Mouse (Mus musculus) myocyte (in vitro differentiated cells): ENCODE measurements around the gene Akt1. TPM values are rescaled to one million over a fixed set of nuclear protein-coding genes. Genes with fewer than 3 reads are reported as not detected.

Experiments
- H3K27me3 ChIP-seq: one replicate; pipeline ENCODE4 v1.6.1; 2011; ENCODE audit not compliant: control insufficient read depth, insufficient read depth, insufficient read length
- H3K36me3 ChIP-seq: one replicate; pipeline ENCODE4 v1.6.1; 2011; ENCODE audit not compliant: control insufficient read depth, insufficient read depth
- H3K4me2 ChIP-seq: one replicate; pipeline ENCODE4 v1.6.1; 2011; ENCODE audit warnings: low read depth, control low read depth
- H3K4me3 ChIP-seq: one replicate; pipeline ENCODE4 v1.5.1; 2011; ENCODE audit warnings: mild to moderate bottlenecking, control low read depth, moderate library complexity
- H3K79me2 ChIP-seq: one replicate; pipeline ENCODE4 v1.6.1; 2011; ENCODE audit not compliant: control insufficient read depth, insufficient read depth
- H3ac ChIP-seq: one replicate; pipeline ENCODE4 v1.6.1; 2011; ENCODE audit not compliant: control insufficient read depth, insufficient read length
- CEBPB ChIP-seq: IDR thresholded peaks from 2 replicates; pipeline ENCODE4 v1.6.1; 2011; ENCODE audit warnings: mild to moderate bottlenecking, moderate library complexity; ENCODE audit not compliant: poor library complexity, insufficient read depth, severe bottlenecking
- E2F4 ChIP-seq: IDR thresholded peaks from one replicate; pipeline ENCODE4 v1.6.1; 2011; ENCODE audit warnings: mild to moderate bottlenecking, control low read depth, moderate library complexity; ENCODE audit not compliant: insufficient read depth
- MAX ChIP-seq: IDR thresholded peaks from one replicate; pipeline ENCODE4 v1.6.1; 2011; ENCODE audit warnings: low read depth, mild to moderate bottlenecking, control low read depth
- MYOD1 ChIP-seq, 3 experiments: IDR thresholded peaks; one replicate each; pipeline ENCODE4 v1.6.1; 2011; ENCODE audit warnings: control low read depth in 2 of 3, low read depth in 2 of 3, mild to moderate bottlenecking in 2 of 3, moderate library complexity in 1 of 3; ENCODE audit not compliant: insufficient read length in 2 of 3, control insufficient read depth in 1 of 3
- MYOG ChIP-seq, 3 experiments: IDR thresholded peaks; one replicate each; pipeline ENCODE4 v1.6.1; 2011; ENCODE audit warnings: control low read depth in 2 of 3, low read depth in 2 of 3, mild to moderate bottlenecking in 2 of 3; ENCODE audit not compliant: insufficient read length in 2 of 3, control insufficient read depth in 1 of 3, insufficient read depth in 1 of 3
- POLR2A ChIP-seq: IDR thresholded peaks from one replicate; pipeline ENCODE4 v1.6.1; 2011; ENCODE audit warnings: low read depth, mild to moderate bottlenecking, control low read depth, moderate library complexity; ENCODE audit not compliant: insufficient read length
- POLR2AphosphoS2 ChIP-seq: IDR thresholded peaks from one replicate; pipeline ENCODE4 v1.6.1; 2011; ENCODE audit warnings: low read depth, control low read depth; ENCODE audit not compliant: insufficient read length
- REST ChIP-seq: IDR thresholded peaks from one replicate; pipeline ENCODE4 v1.6.1; 2011; ENCODE audit warnings: mild to moderate bottlenecking, control low read depth, moderate library complexity; ENCODE audit not compliant: insufficient read depth, insufficient read length
- SRF ChIP-seq: IDR thresholded peaks from one replicate; pipeline ENCODE4 v1.6.1; 2011; ENCODE audit warnings: low read depth; ENCODE audit not compliant: control insufficient read depth, insufficient read length
- TCF12 ChIP-seq: IDR thresholded peaks from one replicate; pipeline ENCODE4 v1.6.1; 2011; ENCODE audit warnings: mild to moderate bottlenecking, control low read depth; ENCODE audit not compliant: poor library complexity, insufficient read depth, severe bottlenecking
- TCF3 ChIP-seq: IDR thresholded peaks from one replicate; pipeline ENCODE4 v1.6.1; 2011; ENCODE audit warnings: low read depth, control low read depth; ENCODE audit not compliant: insufficient read length
- USF1 ChIP-seq: IDR thresholded peaks from one replicate; pipeline ENCODE4 v1.6.1; 2011; ENCODE audit warnings: low read depth, mild to moderate bottlenecking, control low read depth, moderate library complexity
- polyA plus RNA-seq: library from polyadenylated mRNA; unstranded; fragments of >200 nt; fragmentation: generic; extraction: Trizol; gene quantifications from one replicate; pipeline ENCODE4 v1.2.1, GENCODE M21; 2012; ENCODE audit warnings: missing spikeins

The Akt1 gene
- polyA plus RNA-seq, 1 experiment: 352 TPM

DNA sequence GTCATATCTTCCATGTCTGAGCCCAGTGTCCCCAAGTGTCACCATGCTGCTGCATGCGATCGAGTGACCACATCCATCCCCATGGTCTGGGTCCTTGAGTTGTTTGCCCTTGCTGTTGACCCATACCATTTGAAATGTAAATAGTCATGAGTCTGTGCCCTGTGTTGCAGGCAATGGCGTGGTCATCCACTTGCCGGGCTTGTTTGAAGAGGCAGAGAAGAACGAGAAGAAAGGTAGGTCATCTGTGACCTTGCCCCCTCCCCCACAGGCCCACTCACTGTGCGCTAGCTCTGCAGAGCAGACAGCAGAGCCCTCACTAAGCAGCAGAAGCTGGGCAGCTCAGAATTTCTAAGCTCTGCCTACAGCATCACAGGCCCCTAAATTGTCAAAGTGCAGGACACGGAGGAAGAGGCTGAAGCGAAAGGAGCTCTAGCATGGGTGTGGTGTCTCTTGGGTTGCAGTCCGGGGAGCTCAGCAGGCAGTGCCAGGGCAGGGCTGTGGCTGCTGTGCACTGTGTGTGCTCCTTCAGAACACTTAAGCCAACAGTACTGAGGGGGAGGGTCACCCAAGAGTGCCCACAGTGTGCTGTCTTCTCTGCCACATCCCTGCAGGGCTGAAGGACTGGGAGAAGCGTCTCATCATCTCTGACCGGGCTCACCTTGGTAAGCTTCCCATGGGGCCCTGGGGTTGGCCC is 42.5 kb downstream of the Akt1 start:
- no peak overlapping the region for H3K4me2 ChIP-seq
- no peaks in the 10 kb centered on the region for H3K79me2 ChIP-seq
- H3K27me3 ChIP-seq: no peaks in the 10 kb centered on the region
- TF ChIP-seq REST (no peak), TCF12 (no peak), USF1 (no peak), MYOD1 (IDR thresholded peaks at IDR 0.05; ENCODE audit: control insufficient read depth in 1 of 3, insufficient read length in 2 of 3, low read depth in 2 of 3) (no peak), MYOG (IDR thresholded peaks at IDR 0.05; ENCODE audit: control insufficient read depth in 1 of 3, insufficient read depth in 1 of 3, insufficient read length in 2 of 3, low read depth in 2 of 3) (no peak)
- H3K4me3 ChIP-seq: no peak overlapping the region
- H3K36me3 ChIP-seq: no peaks in the 10 kb centered on the region
- no peak overlapping the region for H3ac ChIP-seq

DNA sequence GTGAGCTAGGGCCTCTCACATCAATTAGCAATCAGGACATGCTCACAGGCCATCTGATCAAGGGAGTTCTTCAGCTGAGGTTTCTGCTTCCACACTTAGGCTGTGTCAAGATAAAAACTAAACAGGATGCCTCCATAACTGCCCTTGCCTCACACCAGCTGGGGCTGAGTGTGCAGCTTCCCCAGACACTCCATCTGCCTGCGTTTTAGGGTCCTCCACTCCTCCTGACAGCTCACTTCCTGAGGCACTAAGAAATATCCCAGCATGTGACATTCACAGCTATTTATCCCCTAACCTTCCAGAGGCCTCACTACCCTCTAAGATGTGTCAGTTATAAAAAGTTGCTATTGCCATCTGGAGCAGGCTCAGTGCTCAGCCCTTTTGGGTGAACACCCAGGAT is 43.2 kb downstream of the Akt1 start:
- no peak overlapping the region for H3K4me3 ChIP-seq

DNA sequence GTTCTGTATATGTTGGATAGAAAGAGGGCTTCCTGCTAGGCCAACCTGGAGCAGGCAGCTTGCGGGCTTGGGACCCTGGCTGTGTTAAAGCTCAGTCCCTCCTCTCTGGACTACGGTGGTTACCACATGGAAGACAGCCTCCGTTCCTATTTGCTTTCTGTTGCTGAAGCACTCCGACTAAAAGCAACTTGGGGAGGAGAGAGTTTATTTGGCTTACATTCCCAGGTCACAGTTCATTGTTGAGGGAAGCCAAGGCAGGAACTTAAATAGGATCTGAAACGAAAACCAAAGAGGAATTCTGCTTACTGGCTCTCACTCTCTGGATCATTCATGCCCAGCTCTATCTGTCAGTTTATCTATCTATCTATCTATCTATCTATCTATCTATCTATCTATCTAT is 43.9 kb downstream of the Akt1 start:
- Histone ChIP-seq H3K36me3 (no peaks in the 10 kb centered on the region), H3K4me3 (no peak overlapping the region), H3K79me2 (no peaks in the 10 kb centered on the region), H3ac (no peak overlapping the region), H3K27me3 (no peaks in the 10 kb centered on the region), H3K4me2 (no peak overlapping the region)
- TF ChIP-seq MAX (no peak), SRF (no peak), POLR2AphosphoS2 (no peak), CEBPB (no peak), USF1 (no peak), TCF3 (no peak), TCF12 (no peak), E2F4 (no peak), MYOD1 (IDR thresholded peaks at IDR 0.05; ENCODE audit: control insufficient read depth in 1 of 3, insufficient read length in 2 of 3, low read depth in 2 of 3) (no peak), POLR2A (no peak), MYOG (IDR thresholded peaks at IDR 0.05; ENCODE audit: control insufficient read depth in 1 of 3, insufficient read depth in 1 of 3, insufficient read length in 2 of 3, low read depth in 2 of 3) (no peak), REST (no peak)

More for the DNA sequence above, 43.2 kb downstream of the Akt1 start:
- Histone ChIP-seq H3K4me2 (no peak overlapping the region), H3K79me2 (no peaks in the 10 kb centered on the region), H3K27me3 (no peaks in the 10 kb centered on the region), H3ac (no peak overlapping the region), H3K36me3 (no peaks in the 10 kb centered on the region)
- TF ChIP-seq MYOD1 (IDR thresholded peaks at IDR 0.05; ENCODE audit: control insufficient read depth in 1 of 3, insufficient read length in 2 of 3, low read depth in 2 of 3) (no peak), MAX (no peak), E2F4 (no peak), CEBPB (no peak), USF1 (no peak), TCF3 (no peak), REST (no peak), MYOG (IDR thresholded peaks at IDR 0.05; ENCODE audit: control insufficient read depth in 1 of 3, insufficient read depth in 1 of 3, insufficient read length in 2 of 3, low read depth in 2 of 3) (no peak), SRF (no peak), POLR2A (no peak), TCF12 (no peak), POLR2AphosphoS2 (no peak)

DNA sequence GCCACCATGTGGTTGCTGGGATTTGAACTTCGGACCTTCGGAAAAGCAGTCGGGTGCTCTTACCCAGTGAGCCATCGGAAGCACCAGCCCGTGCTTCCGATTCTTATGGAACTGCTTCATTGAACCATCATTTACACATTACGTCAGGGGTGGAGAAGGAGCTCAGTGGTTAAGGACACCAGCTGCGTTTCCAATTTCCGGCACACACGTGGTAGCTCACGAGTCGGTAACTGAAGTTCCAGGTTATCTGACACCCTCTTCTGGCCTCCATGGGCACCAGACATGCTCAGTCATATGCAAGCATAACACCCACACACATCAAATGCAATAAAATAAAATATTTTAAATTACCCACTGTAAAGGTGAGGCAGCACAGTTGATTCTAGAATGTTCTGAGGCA is 44.7 kb downstream of the Akt1 start:
- Histone ChIP-seq H3ac (no peak overlapping the region), H3K4me2 (no peak overlapping the region), H3K79me2 (no peaks in the 10 kb centered on the region), H3K27me3 (no peaks in the 10 kb centered on the region), H3K36me3 (no peaks in the 10 kb centered on the region), H3K4me3 (no peak overlapping the region)
- TF ChIP-seq POLR2A (no peak), SRF (no peak), TCF3 (no peak), MYOD1 (IDR thresholded peaks at IDR 0.05; ENCODE audit: control insufficient read depth in 1 of 3, insufficient read length in 2 of 3, low read depth in 2 of 3) (no peak), TCF12 (no peak), MYOG (IDR thresholded peaks at IDR 0.05; ENCODE audit: control insufficient read depth in 1 of 3, insufficient read depth in 1 of 3, insufficient read length in 2 of 3, low read depth in 2 of 3) (no peak), POLR2AphosphoS2 (no peak), USF1 (no peak), MAX (no peak), CEBPB (no peak), REST (no peak), E2F4 (no peak)
